Mouse (Mus musculus) cerebellum, adult 18-20 months (tissue): ENCODE data around the gene Sirt1.
A peak's percentile ranks its signal among the peaks of the same experiment; 100 is the strongest.

ENCODE experiments used
- DNase-seq, 2 experiments: peaks; one replicate each; pipeline ENCODE4 v3.0.0; 2021

Sirt1 gene

DNA sequence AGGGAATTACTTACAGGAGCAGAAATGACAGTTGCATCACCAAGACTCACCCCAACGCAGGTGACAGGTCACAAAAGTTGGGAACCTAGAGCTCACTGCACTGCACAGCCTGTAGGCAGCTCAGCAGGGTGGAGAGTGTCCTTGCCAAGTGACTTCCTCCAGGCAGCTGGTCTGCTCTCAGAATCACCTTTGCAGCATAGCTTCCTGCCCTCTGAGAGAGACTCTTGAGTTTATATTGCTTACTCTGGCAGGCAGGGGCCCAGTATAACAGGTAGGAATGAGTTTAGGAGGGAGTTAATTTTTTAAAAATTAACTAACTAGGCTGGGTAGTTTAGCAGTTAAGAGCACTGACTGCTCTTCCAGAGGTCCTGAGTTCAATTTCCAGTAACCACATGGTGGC, 67.8 kb downstream of the Sirt1 start:
- no peak for DNase-seq

DNA sequence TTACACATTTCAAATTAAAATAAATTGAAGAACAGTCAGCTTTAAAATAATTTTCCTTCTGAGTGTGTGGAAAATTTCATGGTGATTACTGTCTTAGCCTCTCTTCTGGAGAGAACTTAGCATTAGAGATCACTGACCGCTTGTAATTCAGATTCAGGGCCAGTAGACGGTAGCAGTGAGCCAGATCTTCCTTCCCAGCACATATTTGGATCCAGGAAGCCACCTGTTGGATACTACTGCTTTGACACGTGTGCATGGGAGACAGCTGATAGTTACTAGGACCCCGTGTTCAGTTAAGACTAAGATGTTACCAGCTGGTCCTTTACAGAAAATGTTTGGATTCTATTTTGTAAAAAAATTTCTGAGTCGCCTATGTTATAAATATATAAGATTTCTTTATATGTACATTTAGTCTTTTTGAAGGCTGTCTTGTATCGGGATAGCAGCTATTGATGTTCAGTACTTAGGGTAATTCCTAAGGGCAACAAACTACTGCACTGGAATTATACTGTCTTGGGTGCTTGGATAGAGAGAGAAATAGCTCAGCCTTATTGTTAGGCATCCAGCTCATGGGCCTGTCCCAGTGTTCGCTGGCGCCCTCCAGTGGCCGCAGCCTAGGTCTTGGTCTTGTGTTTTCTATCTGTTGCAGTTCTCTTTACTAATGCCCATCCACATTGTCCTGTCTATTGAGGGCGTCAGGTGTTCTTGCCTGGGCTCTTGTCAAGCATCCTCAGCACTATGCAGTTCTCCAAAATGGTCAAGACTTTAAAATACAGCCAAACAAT, 72.7 kb downstream of the Sirt1 start:
- peak; percentile 72 to 80 for DNase-seq

DNA sequence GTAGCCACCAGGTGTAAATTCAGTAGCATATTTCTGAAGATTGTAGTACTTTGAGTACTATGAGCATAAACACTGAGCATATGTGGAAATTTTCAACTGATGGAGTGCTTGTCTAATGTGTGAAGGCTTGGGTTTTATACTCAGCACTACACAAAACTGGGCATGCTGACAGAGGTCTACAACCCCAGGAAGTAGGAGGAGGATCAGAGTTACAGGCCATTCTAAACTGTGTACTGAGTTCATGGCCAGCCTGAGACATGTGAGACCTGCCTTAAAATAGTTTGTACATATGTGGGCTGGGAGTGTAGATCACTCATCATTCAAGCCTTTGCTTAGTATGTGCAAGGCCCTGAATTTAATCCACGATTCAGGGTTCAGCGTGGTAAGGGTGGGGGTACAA, 79.1 kb downstream of the Sirt1 start:
- no peak for DNase-seq

DNA sequence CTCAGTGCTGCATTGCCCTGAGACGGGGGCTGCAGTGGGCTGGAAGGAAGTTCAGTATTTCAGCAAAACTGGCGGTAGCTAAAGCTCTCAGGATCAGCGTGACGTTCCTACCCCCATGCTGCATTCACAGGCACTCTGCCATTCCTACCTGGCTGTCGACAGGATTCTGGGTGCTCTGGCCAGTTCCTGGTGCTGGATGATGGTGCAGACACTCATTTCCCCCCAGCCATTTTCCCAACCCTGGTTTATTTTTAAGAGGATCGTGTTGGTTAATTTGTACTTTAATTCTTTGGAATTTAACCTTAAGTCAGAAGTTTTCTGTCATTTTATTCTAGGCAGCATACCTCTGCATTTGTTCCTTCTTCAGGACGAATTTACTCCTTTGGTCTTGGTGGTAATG, 98.7 kb downstream of the Sirt1 start:
- DNase-seq: no peak

GRCm38 (mm10) chr10:63282417-63282816, 99.1 kb downstream of the Sirt1 start:
- DNase-seq: no peak

GRCm38 (mm10) chr10:63279851-63280250, 101.7 kb downstream of the Sirt1 start:
- no peak for DNase-seq

- DNase-seq: no peak
Observed at GRCm38 (mm10) chr10:63277010-63277409, 104.5 kb downstream of the Sirt1 start.

- no peak for DNase-seq
Observed at GRCm38 (mm10) chr10:63272868-63273267, 108.6 kb downstream of the Sirt1 start.

DNA sequence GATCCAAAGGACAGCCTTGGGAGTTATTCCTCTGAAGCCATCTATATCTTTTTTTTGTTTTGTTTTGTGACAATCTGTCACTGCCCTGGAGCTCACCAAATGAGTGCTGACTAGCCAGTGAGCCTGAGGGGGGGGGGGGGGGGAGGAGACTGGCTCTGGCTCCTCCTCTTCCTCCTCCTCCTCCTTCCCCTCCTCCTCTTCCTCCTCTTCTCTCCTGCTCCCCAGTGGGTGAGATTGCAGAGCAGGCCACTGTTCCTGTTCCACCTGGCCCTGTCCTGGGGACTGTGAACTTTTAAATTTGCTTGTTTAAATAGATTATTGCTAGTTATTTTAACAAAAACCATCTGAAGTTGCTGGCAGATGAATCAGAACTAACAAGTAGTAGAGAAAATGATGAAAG, 109.1 kb downstream of the Sirt1 start:
- DNase-seq: no peak
